Mouse (Mus musculus) heart, postnatal 36 days (tissue): ENCODE data around the gene Srrm1. TPM values are rescaled to one million over a fixed set of nuclear protein-coding genes. Genes with fewer than 3 reads are reported as not detected.

ENCODE experiments used
- DNase-seq, 2 experiments: peaks; one replicate each; pipeline ENCODE4 v3.0.0; 2021 to 2022
- intact Hi-C: fragments of 180-260 bp; cut with DNase I; formaldehyde crosslinking; loops from one replicate; pipeline ENCODE4 v1.15.1; 2025
- total RNA-seq, 2 experiments: library from RNA; stranded (reverse); gene quantifications; 2 replicates each; pipeline ENCODE4 v1.2.3; 2021

Srrm1 gene
- total RNA-seq, 2 experiments from 2014 or later: 59.1 to 69.9 TPM

DNA sequence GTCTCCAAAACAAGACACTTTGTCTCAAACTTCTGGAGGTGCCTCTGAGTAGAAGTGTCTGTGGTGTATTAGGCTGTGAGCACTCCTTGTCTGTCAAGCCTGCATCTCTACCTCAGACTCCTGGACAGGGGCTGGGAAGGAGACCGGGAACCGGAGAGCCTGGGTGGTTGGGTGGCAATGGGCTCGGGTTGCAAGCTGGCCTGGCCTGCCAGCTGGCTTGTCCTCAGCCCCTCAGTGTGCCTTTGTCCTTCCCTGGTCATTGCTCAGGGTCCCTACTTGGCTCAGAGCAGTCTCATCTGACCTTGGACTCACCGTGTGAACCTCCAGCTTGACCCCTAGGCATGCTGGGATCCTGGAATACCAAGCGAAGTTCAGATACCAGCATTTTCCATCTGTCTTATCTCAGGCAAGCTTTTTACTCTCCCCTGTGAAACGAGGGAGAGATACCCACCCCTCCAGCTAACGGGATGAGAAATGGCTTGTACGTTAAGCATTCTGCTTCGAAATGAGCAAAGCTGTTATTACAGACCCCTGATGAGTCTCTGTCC lies 43.9 kb downstream of the Srrm1 start:
- intact Hi-C loops: no loop called here
- no peak for DNase-seq

DNA sequence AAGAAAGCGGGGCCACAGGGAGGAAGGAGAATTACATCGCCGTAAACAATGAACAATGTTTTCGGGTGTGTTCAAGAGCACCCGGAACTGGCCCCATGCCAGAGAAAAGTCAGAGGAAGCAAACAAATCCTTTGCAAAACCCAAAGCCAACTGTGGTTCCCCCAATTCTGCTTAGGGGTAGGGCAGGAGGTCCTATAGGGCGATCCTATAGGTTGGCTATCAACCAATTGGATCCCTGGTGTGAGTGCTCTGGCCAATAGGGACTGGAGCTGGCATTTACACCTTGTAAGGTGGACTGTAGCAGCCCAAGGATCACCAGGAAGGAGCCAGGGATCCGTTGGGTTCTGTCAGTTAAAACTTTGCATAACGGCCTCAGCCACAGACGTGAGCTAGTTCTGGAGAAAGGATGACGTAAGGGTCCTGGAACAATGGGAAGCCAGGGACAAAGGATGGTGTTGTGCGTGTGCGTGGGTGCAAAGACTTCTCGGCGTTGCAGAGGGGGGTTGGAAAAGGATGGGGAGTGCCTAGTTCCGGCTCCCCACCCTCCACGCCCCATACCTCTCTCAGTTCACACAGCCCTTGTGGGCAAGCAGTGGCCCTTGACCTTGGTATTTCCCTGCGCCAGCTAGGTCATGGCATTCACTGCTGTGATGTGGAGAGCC lies 46.0 kb downstream of the Srrm1 start:
- DNase-seq: peak; percentile 53 to 54
- intact Hi-C loops: loop anchor here (2.0 kb wide), 1 partner anchor 20 kb away; no protein-coding TSS in a partner anchor

DNA sequence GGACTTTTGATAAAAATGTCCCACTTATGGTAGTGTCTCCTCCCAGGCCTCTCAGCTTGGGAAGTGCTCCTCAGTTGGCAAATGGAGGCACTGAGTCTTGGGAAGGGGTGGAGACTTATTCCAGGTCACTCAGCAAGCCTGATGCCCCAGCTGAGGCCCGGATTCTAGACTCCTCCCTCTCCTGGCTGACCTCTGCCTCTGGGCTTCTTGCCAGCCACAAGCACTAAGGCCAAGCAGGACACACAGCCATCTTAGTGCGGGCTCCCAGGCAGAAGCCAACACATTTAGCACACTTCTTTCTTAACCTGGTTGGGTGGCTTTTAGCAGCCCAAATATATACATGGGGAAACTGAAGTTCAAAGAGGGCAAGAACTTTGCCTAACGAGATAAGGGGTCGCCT lies 46.6 kb downstream of the Srrm1 start:
- intact Hi-C loops: loop anchor here (2.0 kb wide), 1 partner anchor 20 kb away; no protein-coding TSS in a partner anchor
- DNase-seq: peak; percentile 66 to 75

DNA sequence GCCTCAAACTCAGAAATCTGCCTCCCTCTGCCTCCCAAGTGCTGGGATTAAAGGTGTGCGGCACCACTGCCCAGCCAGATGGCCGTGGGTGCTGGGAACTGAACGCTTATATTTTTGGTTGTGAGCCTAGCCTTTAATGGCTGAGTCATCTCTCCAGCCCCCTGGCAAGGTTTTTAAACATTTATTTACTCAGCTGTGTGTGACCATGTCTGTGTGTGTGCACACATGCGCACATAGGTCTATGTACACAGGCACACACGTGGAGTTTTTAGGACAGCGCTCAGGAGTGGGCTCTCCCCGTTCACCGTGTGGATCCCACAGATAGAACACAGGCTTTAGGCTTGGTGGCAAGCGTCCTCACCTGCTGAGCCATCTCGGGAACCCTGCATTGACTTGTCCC lies 50.9 kb downstream of the Srrm1 start:
- DNase-seq: no peak
- intact Hi-C loops: no loop called here

DNA sequence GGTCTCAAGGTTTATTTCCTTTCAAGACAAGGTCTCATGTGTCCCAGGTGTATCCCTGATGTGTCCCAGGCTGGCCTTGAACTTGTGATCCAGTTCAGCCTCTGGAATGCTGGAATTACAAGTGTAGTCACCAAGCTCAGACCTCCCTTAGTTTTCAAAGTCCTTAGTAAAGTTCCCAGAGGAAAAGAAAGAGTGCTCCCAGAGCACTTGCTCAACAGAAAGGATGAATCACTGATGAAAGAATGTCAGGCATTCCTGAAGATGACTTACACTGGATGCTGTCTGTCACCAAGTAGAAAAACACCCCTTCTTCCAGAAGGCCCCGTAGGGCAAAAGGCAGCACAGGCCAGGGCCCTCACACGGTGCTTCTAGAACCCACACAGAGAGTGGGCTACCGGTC lies 52.0 kb downstream of the Srrm1 start:
- intact Hi-C loops: no loop called here
- DNase-seq: no peak

DNA sequence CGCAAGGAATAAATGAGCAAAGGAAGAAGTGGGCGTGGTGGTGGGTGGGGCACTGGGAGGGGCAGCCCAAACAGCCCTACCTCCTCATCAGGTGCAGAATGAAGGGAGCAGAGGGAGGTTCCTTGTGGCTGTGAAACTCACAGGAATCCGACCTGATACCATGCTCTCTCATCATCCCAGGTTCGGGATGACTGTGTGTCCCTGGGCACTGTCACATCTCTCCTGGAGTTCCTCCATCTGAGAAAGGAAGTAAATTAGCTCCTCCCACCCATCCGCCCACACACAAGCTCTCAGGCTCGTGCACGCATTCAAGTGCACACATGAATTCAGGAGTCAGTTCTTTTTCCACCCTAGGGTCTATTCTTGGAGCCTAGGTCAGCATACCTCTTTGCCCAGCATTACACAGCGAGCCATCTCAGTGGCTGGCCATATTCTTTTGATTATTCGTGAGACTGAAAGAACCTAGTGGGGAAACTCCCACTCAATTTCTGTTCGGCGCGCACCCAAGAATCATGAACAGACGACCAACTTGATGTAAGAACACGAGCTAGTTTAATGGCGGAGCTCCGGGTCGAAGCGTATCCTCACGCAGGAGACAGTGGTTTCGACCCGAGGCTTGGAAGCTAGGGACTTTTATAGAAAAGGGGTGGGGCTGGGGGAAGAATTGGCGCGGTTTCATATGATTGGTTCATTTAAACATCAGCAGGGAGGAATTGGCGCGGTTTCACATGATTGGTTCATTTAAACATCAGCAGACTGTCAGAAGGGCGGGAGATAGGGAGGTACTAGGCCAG lies 52.7 kb downstream of the Srrm1 start:
- no peak for DNase-seq
- intact Hi-C loops: no loop called here

DNA sequence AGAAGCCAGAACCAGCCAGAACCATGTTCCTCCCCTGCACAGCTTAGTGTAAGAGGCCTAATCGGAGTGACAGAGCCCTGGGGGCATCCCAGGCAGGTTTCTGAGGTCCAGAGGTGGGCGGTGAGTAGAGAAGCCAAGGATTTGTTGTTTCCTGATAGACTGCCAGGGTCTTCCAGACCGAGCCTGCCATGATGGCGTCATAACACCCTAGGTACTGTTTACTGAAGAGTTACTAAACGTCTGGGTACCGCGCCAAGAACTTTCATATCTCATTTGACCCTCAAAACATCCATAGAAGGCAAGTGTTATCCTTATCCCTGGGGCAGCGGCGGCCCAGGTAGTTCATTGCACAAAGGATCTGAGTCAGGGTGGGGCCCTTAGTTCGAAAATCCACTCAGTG lies 54.4 kb downstream of the Srrm1 start:
- intact Hi-C loops: no loop called here
- DNase-seq: no peak

DNA sequence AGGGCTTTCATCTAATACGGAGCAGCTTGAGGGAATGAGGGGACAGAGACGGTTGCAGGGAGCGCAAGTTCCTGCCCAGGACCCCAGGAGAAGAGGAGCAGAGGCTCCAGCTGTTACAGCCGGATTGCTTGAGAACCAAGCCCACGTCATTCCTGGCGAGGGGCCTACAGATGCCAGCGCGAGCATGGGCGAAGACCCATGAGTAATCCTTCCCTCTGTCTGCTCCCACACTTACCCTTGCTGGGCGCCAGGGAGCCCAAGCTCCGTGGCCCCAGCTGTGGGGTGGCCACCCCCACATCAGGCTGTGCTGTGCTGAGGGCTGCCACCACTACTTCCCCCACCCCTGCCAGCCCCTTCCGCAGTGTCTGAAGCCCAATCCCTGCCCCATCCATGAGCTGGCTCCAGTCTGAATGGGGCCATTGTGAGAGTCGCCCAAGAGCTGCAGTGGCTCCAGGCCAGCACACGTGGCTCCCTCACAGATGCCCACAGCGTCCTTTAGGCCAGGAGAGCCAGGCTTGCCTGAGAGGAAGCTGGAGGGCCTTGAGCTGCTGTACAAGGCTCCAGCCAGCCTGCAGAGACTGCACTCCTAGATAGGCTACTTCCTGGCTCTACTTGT lies 55.1 kb downstream of the Srrm1 start:
- intact Hi-C loops: no loop called here
- DNase-seq: peak in 1 of 2 experiments; percentile 42

DNA sequence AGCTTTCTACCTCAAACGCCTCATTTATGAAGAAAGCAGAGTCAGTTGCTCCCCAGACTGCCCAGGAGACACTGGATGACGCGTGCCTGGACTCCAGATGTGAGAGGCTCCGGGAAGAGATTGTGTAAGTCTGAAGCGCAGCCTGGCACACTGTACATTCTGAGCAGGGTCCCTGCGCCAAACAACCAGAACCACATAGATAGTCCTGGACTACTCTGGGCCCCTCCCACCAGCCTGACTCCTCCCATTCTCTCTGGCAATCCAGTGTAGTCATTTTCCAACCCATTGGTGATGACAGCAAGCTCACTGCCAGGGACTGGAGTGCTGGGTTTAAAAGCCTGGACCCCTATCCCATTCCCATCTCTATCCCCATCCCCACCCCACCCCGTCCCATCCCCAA lies 56.0 kb downstream of the Srrm1 start:
- intact Hi-C loops: no loop called here
- no peak for DNase-seq

DNA sequence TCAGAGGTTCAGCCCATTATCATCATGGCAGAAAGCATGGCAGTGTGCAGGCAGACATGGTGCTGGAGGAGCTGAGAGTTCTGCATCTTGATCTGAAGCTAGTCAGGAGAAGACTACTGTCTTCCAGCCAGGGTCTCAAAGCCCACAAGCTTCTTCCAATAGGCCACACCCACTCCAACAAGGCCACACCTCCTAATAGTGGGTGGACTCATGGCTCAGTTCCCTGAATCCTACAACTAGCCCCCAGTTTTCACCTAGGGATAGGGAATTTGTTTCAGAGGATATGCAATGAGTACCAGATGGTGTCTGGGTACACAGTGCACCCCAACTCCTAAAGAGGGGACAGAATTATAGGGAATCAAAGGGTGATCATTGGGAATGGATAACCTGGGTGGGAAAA lies 56.6 kb downstream of the Srrm1 start:
- intact Hi-C loops: no loop called here
- no peak for DNase-seq

DNA sequence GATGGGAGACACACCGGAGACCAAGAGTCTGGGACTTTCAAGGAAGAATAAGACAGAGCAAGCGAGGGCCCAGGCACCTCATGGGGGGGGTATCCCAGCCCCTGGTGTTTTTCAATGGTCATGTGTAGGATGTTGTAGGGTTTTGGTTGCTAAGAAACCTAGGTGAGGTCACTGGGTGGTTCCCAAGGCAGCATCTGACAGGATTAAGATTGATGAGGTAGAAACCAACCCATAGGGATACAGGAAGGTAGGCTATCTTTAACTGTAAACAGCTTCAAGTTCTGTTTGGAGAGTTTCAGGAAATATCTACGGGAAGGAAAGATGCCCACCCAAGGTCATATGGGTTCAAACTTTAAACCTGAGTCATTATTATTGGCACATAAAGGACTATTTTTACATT lies 59.3 kb downstream of the Srrm1 start:
- intact Hi-C loops: no loop called here
- no peak for DNase-seq

DNA sequence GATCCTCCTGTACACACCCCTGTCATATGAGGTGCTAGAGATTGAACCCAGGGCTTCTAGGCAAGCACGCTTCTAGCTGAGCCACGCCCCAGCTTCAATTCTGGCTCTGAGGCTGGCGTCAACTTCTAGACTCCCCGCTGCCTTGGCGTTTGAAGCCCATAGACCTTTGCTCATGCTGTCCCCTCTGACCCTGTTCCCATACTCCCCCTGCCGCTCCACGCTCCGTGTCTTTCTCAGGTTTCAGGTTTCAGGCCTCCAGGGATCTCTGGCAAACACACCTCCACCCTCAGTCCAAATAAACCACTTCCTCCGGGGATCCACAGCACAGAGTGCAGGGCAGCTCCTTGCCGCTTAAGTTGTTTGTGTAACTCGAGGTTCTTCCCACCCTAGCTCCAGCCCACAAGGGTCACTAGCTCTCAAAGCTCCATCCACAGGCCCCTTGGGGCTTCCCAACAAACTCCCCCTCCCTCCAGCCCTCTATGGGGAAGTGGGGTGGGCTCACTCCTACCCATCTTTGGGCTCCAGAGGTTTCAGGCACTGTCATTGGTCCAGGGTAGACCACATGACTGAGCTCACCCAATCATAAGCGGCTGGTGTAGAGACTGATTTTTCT lies 60.5 kb downstream of the Srrm1 start:
- DNase-seq: peak; percentile 44 to 62

DNA sequence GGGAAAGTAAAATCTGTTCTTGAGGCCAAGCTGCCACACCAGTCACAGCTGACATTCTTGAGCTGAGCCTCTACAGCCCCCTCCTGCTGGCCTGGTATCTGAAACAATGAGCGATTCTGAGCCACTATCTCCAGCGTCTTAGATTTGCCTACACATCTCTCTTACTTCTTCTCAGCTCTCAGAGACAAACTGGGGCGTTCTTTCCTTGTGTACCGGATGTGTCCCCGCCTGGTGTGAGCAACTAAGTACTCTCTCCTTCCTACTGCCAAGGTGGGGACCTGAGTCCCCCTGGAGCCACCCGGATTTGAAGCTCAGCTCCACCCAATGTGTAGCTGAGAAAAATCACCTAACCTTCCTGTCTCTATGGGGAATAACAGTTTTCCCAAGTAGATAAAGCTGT lies 61.3 kb downstream of the Srrm1 start:
- intact Hi-C loops: no loop called here
- DNase-seq: no peak

More for the DNA sequence above, 60.5 kb downstream of the Srrm1 start:
- intact Hi-C loops: no loop called here

DNA sequence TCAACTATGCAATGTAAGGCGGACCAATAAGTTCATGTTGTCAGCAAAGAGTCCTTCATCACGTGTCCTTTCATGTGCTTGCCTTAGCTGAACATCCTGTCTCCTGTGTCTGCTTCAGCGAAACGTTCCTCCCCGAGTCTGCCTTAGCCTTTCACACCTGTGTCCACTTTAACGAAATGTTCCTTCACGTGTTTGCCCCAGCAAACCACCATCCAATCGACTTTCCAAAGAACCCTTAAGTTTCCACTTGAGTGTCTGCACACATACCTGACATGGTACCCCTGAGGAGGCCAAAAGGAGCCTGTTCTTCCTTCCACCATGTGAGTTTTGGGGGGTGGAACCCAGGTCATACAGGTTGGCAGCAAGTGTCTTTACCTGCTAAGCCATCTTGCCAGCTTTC lies 61.9 kb downstream of the Srrm1 start:
- intact Hi-C loops: no loop called here
- DNase-seq: no peak

DNA sequence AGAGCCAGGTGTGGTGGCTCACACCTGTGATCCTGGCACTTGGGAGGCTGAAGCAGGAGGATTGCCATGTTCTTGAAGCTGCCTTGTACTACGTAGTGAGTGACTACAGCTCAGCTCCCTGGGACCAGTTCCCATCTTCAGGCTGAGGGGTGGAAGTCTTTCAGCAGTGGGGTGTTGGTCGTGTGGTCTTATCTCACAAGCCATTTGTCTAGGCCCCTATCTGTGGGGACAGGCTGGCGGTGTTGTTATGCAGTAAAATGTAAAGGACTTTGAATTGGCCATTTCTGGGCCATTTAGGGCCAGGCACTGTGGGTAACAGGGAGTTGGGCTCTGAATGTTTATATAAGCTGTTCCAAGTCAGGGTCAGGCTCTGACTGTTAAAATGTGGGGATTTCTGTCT lies 65.1 kb downstream of the Srrm1 start:
- intact Hi-C loops: loop anchor here (2.0 kb wide), 1 partner anchor 19 kb away; no protein-coding TSS in a partner anchor
- DNase-seq: no peak

DNA sequence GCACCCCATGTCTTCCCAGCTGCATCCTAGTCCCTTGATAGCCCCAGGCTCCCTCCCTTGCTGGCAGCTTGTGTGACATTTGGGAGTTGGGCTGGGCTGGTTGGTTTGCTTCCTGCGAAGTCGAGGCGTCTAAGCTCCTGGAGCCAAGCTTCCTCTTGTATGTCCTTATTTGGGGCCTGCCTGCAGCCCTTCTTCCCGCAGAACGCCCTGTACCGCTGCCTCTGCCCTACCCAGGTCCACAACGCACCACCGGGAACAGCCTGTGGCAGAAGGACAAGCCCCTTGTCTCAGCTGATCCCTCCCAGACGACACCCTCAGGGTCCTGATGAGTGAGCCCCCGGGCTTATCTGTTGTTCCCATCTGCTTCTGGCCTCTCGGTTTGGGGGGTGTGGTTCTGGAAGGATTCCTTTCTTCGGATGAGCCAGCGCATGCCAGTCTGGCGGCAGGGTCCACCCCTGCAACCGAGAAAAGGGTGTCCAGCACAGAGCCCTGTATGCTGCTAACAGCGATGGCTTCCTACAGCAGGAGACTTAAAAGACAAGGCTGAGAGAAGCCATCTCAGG lies 66.2 kb downstream of the Srrm1 start:
- intact Hi-C loops: loop anchor here (2.0 kb wide), 1 partner anchor 20 kb away; no protein-coding TSS in a partner anchor
- peak; percentile 57 to 65 for DNase-seq

DNA sequence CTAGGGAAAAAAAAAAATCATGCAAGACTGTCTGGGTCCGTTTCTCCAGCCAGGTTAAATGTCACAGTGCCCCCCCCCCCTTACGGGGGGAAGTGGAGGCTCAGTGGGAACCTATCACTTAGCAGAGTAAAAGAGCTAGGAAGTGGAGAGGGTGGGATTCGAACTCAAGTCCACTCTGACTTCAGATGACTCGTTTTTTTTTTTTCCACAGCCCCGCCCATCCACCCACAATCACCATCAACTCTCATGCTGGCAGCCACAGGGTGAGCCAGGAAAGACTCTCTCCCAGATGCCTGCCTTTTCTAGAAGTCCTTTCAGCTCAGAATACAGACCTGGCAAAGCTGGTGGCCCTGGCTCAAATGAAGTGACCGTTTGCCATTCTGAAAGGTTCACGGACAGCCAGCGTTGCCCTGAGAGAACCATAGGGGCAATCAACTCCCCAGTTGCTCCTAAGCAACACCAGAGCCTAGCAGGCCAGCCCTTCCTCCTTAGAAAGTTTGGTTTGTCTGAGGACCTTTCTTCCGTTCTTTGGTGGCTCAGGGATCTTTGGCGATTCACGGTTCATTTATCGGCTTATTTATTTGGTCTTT lies 67.0 kb downstream of the Srrm1 start:
- DNase-seq: no peak
- intact Hi-C loops: loop anchor here (2.0 kb wide), 1 partner anchor 21 kb away; no protein-coding TSS in a partner anchor

DNA sequence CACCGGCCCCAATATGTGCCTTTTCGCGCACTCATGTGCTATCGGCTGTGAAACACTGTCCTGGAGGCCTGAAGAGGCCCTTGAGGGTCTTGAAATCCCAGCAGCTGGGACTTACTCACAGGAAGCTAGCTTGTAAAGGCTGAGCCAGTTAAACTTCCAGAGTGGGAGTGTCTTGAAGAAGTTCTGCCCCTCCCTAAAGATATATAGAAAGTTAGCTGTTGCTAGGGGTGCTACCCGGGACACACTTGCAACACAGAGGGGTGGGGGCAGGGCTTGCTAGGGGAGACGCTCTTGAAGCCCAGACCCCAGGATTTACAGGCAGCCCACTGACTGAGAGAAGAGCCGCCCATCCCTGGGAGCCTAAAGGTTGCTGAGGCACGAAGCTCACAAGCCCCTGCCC lies 67.7 kb downstream of the Srrm1 start:
- DNase-seq: no peak
- intact Hi-C loops: no loop called here

DNA sequence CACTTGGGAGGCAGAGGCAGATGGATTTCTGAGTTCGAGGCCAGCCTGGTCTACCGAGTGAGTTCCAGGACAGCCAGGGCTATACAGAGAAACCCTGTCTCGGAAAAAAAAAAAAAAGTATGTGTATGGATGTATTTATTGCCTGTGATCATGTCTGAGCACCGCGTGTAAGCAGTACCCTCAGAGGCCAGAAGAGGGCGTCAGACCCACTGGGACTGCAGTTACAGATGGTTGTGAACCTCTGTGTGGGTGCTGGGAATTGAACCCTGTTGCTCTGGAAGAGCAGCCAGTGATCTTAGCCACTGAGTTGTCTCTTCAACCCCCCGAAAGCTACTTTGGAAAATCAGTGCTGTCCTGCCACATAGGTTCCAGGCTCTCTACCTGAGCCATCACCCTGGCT lies 69.2 kb downstream of the Srrm1 start:
- DNase-seq: no peak
- intact Hi-C loops: no loop called here

DNA sequence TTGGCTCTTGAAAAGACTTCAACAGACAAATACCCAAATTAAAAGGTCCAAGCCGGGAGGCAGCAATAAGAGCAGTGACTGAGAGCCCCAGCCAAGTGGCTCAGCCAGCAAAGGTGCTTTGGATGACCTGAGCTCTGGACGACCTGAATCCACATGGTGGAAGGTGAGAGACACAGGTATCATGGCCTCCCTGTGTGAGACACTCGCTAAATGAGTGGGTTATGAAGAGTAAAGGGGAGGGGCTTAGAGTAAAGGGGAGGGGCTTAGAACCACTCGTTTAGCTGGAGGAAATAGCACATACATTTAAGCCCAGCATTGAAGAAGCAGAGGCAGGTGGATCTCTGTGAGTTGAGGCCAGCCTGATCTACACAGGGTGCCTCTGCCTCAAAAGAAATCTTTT lies 69.7 kb downstream of the Srrm1 start:
- intact Hi-C loops: no loop called here
- no peak for DNase-seq
